Mouse (Mus musculus): ENCODE results near the gene Ankrd24.

The Ankrd24 gene

DNA sequence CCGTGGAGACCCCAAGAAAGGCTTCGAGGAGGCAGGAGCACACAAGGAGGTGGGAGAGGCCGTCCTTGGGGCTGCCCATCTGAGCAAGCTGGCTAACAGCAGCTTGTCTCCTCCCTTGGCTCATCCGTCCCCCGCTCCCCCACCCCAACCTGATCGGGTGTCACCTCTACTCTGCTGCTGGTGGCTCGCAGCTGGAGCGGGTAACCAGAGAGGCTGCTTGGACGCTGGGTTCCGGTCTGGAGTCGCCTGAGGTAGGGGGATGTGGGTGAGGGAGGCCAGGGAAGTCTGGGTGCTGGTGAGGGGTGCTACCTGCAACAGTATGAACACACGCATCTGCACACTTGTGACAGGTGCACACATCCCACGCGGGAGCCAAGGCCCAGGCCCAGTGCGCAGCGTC, at the start of gene Ankrd24:
Gene Ankrd24 (plus strand): TSS at position 151 of the 400 bp plus-strand sequence.
- DNase-seq (ENCODE audit: low spot score): no peak

GRCm38 (mm10) chr10:81579967-81580366, 48.4 kb upstream of the Ankrd24 start:
- DNase-seq (ENCODE audit: low spot score): no peak

DNA sequence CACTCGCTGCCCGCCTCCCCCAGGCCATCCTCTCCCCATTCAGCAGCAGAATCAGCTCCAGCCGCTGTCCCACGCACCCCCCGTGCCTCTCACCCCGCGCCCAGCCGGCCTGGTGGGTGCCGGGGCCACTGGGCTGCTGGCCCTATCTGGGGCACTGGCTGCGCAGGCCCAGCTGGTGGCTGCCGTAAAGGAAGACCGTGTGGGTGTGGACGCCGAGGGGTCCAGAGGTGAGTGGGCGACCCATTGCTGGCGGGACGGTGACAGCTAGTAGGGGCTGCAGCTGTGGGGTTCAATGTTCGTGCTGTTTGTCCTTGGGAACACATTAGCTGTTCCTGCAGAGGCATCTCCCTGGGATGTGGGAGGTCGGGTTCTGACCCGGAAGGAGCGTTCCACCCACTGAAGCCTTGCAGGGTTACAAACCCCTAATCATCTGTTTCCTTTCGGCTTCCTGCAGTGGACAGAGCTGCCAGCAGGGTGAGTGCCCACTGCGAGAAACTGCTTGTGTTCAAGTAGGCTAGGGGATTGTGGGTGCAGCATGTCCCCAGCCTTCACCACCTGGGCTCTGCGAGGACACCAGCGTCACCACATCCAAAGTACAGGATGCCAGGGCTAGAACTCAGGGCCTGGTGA, 47.8 kb upstream of the Ankrd24 start:
- DNase-seq (ENCODE audit: low spot score): no peak

DNA sequence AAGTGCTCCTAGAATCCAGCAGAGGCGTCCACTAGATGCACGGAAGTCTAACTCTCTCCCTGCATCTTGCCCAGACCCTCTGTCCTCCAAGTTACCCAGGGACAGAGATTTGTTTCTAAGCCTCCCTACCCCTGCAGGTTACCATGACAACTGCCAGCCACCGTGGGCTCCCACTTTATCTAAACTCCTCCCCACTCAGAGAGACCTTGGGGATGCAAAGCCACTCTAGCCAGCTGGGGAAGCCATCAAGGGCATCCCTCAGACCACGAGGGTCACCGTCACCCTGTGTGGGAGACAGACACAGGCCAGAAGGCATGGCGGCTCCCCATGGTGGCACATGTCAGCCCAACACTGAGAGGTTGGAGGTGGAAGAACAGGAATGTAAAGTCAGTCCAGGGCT, 45.0 kb upstream of the Ankrd24 start:
- no peak for DNase-seq (ENCODE audit: low spot score)

DNA sequence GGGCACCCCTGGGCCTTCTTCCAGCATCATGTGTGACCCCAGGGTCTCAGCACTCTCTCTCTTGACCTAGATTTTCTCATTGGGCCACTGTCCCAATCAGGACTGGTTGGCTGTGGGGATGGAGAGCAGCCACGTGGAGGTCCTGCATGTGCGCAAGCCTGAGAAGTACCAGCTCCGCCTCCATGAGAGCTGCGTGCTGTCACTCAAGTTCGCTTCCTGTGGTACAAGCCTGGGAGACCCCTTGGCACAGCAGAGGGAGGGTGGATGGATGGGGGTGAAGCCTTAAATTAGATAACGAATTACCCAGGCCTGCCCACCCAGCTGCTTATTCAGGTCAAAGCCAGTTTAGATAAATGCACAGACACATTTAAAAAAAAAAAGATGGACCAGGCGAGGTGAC, 39.6 kb upstream of the Ankrd24 start:
- DNase-seq (ENCODE audit: low spot score): no peak

GRCm38 (mm10) chr10:81591846-81592245, 36.5 kb upstream of the Ankrd24 start:
- no peak for DNase-seq (ENCODE audit: low spot score)

DNA sequence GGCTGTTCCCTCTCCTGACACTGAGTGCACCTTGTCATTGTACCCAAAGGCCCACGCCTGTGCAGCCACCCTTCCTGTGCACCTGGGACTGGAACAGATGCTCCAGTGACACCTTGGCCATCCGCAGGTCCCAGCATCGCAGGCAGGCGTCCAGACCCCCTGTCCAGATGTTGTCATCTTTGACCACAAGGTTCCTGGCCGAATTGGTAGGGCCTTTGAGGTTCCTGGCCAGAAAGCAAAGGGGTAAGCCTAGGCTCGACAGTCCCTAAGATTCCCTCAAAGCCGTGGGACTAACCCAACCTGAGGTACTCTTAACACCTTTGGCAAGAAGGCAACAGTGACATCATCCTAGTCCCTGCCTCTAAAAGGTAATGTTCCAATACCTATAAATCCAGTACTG, 35.7 kb upstream of the Ankrd24 start:
- DNase-seq (ENCODE audit: low spot score): no peak

GRCm38 (mm10) chr10:81593223-81593622, 35.1 kb upstream of the Ankrd24 start:
- DNase-seq (ENCODE audit: low spot score): no peak

DNA sequence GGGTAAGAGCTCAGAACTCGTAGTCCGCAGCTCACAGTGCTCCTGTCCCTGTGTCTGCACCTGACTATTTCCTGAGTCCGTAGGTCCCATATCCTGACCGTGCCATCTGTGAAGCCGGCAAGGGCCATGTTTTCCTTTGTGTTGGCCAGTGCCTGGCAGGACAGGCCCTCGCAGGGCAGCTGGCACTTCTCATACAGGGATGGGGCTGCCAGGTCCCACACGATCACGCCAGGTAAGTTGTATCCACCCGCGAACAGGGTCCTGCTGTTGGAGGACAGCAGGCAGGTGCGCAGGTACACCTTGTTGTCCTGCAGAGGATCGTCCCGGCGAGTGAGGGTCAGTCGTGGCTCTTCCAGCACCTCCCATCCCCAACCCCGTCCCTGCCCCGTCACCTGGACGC, 34.4 kb upstream of the Ankrd24 start:
- DNase-seq (ENCODE audit: low spot score): no peak

DNA sequence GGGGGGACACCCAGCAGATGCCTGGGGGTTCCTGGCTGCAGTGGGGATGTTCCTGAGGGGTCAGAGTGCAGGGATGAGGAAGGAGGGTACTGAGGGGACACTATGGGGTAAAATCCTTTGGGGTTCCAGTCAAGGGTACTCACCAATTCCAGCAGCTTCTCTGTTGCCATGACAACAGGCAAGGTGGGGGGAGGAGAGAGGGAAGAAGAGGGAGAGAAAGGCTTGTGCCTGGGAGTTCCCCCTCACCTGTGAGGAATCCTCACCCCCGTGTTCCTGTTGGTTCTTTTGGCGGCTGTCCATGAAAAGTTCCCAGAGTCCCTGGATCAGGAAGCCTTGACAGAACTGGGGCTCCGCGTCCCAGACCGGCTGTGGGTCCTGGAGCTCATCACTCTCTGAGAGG, 32.7 kb upstream of the Ankrd24 start:
- no peak for DNase-seq (ENCODE audit: low spot score)

DNA sequence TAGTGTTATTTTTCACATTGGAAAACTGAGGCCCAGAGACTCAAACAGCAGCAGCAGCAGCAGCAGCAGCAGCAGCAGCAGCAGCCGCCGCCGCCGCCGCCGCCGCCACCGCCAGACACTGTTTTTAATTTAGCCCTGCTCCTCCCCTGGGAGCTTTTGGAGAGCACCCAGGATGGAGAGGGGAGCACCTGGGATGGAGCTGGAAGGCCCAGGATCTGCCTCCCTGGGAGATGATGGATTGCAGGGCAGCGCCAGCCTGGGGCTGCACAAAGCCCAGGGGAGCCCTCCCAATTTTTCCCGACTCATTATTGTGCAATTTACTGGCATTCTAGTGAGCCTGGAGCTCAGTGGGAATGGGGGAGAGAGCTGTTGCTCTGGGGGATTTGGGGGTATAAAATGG, 31.7 kb upstream of the Ankrd24 start:
- DNase-seq (ENCODE audit: low spot score): no peak

DNA sequence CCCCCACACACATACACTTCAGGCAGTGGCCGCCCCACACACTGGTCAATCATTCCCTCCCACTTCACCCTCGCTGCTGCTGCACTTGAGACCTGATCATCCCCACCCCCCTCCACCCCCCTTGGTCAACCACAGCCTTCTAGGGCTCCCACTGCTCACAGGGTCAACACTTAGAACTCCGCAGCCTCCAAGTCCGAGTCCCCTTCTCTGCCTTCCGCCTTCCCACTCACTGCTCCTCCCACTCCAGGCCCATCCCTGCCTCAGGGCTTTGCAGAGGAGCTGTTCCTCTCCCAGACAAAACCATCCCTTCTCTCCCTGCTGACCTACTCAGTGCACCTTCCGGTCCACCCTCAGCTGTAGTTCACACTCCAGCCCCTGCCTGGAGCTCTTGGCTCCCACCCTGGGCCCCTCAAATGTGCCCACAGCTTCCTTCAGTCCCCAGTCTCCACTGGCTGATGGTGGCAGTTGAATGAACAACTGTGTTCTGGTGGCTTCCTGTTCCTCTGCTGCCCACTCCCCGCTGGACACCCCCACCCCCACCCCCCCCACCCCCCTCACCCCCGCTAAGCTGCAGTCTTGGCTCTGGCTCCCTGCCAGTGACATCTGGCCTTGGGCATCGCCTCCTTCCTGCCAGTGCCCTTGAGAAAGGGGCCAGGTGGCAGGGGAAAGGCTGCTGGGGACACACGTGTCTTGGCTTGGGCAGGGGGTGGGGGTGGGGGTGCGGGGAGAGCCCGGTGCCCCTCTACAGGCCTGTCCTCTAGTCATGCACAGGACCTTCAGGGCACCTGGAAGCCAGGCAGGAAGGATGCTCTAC, 31.0 kb upstream of the Ankrd24 start:
- DNase-seq (ENCODE audit: low spot score): no peak

DNA sequence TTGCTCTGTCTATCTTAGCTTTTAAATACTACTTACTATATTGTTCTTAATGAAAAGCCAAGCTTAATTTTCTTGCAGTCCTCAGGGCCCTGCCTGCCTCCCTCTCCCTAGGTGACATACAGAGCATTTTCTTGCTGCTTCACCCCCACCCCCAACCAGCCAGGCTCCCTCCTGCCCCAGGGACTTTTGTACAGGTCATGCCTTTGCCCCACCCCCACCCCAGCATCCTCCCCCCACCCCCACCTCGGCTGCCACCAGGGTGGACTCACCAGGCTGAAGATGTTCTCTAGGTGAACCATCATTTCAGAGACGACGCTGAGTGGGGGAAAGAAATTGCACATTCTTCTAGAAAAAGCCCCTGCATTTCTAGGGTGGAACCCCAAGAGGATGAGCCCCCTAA, 30.0 kb upstream of the Ankrd24 start:
- DNase-seq (ENCODE audit: low spot score): no peak

- no peak for DNase-seq (ENCODE audit: low spot score)
These were observed 29.5 kb upstream of the Ankrd24 start for GRCm38 (mm10) chr10:81598871-81599270.

GRCm38 (mm10) chr10:81599630-81600029, 28.7 kb upstream of the Ankrd24 start:
- no peak for DNase-seq (ENCODE audit: low spot score)

DNA sequence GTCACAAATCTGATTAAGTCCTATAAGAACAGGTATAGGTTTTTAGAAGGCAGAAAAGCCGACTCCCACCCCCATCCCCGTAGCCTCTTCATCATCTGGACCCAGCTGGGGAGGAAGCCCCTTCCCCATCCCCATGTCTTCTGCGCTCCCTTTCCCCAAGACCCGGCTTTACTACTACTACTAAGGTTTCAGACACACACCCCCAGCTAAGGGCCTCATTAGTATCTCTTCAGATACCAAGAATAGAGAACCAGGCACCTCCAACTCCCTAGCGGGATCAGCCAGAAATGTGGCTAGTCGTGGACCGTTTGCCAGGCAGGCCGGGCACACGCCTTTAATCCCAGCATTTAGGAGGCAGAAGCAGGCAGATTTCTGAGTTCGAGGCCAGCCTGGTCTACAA, 28.2 kb upstream of the Ankrd24 start:
- DNase-seq (ENCODE audit: low spot score): no peak

GRCm38 (mm10) chr10:81600738-81601203, 27.6 kb upstream of the Ankrd24 start, which contains the start of gene Tle6:
Tle6 (minus strand) TSS chr10:81601073.
- DNase-seq (ENCODE audit: low spot score): peak; percentile 89

DNA sequence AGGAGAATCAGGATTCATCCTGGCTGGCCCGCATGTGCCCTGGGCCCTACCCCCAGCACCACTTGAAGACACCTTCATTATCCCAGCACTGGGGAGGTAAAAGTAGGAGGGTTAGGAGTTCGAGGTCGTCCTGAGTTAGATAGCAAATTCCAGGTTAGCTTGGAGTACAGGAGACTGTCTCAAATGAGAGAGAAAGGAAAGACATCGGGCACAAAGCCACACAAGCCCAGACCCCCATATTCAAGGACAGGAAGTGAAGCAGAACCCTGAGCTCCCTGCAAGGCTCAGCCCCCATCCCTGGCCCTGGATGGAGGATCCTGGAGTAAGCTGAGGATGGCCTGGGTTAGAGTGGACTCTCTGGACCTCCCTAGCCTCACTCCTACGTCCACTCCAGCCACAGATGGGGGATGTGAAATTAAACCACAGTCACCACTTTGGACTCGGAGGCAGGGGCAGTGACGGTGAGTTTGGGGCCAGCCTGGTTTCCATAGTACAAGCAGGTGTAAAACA, 26.9 kb upstream of the Ankrd24 start:
- DNase-seq (ENCODE audit: low spot score): no peak

DNA sequence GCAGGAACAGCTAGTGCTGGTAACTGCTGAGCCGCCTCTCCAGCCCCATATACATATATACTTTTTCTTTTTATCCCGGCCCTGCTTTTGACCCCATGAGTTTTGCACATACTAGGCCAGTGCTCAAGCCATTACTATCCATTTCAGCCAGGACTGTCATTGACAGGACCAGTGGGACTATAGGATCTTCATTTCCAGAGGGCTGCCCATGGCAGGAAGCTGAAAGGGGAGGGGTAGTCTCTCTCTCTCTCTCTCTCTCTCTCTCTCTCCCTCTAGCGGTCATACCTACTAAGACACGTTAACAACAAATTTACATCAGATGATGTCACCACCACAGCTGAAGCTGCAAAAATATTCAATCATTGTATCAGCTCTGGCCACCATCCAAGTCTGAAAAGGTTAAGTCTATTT, 25.6 kb upstream of the Ankrd24 start:
- no peak for DNase-seq (ENCODE audit: low spot score)

DNA sequence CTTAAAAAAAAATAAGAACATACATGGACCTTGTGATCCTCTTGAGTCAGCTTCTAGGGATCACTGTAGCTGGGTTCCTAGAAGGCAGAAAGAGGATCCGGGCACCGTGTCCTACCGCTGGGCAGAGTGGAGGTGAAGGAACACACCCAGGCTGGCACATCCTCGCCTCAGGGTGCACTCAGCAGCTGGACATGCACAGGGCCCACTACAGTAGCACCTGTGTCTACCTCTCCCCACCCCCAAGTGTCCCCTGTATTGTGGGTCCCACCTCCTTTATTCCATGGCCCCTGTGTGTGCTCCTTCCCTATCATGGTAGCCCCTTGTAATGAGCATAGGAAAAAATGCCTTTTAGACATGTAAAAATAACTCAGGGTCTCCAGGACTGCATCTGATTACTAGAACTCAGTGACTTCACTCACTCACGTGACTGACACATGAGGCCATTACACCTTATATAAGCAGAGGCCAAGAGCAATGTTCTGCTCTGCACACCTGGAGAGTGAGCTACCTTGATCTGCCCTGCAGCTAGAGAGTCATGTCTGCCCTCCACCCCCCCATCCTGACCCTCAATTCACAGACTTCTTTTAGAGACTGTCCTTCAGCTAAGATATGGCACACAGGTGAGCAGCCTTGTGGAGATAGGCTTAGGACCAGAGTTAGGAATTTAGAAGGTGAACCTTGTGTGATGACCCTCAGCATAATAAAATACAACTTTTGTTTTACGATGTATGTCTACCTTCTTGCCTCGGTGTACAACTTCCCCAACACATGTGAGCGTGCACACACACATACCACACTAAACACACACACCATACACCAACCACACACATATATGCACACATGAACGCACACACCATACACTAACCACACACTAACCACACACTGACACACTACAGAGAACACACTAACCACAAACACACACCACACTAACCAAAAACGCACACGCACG, 24.0 kb upstream of the Ankrd24 start:
- no peak for DNase-seq (ENCODE audit: low spot score)

DNA sequence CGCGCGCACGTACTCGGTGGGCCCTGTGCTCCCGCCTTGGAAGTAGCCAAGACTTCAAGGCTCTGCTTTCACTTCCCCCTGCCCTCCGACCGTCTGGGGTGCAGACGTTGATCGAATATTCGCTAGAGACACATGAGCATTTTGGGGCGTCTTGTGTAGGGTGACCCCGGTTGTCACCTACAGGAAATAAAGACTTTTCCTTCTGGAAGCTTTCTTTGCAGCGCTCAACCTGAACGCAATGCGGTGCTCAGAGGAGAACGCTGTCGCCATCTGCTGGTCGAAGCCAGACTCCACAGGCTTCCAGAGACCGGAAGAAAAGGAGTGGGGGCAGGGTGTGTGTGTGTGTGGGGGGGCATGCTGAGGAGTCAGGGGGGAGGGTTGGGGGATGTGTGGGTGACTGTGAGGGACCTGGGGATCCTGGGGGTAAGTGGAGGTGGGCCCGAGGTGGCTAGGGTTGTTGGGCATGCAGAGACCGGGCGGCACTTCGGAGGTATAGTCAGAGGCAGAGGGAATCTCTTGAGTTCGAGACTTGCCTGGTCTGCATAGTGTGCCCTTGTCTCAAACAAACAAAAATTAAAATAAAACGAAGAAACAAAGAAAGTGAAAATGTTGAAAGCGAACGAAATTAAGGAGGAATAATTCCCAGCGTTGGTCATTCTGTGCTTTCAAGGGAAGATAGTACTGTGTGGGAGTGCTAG, 23.2 kb upstream of the Ankrd24 start:
- DNase-seq (ENCODE audit: low spot score): peak; percentile 65

GRCm38 (mm10) chr10:81605666-81605973, 22.7 kb upstream of the Ankrd24 start:
- no peak for DNase-seq (ENCODE audit: low spot score)

All from urinary bladder, postnatal 10 days (tissue).